Mouse (Mus musculus): ENCODE measurements around the gene Alkbh6. TPM values are rescaled to one million over a fixed set of nuclear protein-coding genes. Genes with fewer than 3 reads are reported as not detected.

The Alkbh6 gene
- 35.1 and 37.2 TPM in 2 replicates for total RNA-seq (2017)

DNA sequence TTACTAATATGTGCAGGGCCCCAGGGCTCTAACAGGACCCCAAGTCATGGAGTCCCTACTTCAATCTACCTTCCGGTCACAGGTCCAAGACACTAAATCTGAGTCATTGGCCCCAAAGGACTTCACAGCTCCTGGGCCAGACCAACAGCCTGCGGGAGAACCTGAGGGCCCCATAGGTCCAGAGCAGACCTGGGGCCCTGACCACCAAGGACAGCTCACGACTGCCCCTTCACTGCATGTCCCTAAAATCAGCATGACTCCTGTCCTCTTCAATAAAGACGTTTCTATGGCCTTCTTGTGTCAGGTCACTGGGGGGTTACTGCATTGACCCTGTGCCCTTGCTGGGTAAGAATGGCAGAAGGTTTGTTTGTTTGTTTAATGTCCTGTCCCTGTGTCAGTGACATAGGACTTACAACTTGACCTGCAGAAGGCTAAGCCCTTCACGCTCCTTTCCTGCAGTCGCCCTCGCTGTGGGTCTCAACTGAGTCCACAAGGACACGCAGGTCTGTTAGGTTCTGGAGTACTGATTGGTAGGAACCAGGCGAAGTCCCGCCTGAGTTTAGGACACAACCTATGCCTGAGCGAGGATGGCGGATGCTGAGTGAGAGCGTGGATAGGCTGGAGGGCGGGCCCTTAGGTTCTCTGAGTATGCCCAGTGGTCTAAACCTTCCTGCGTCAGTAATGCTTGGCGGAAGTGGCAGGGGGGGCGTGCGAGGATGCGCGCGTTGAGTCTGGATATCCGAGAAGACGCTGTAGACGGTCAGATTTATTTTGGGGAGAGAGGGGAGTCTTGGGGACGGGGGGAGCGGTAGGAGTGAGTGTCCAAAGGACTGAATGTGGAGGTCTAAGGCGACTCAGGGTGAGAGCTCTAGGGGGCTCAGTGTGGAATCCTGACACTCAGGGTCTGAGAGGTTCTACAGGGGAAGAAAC, at the start of gene Alkbh6:
Gene Alkbh6, plus strand, starts transcription at position 642 of the 930 bp plus-strand sequence.
- peak; percentile 97 for ATAC-seq (ENCODE audit: extremely low read depth, insufficient number of reproducible peaks, low FRiP score, poor library complexity, severe bottlenecking)

DNA sequence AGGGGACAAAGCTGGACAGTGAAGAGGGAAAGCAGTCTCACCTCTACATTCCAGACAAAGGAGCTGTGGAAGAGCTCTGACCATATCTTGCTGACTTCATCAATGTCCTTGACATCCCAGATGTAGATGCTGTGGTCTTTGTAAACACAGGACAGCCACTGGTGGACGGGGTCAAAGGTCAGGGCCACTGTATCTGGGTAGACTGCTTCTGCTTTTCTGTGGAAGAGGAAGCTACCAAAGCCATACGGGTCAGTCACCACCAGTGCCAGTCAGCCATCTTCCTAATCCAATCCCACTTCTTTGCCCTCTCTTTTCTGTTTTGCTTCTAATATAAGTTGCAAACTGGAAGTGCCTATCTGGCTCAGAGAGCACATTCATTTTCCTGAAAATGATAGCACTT, 43.5 kb upstream of the Alkbh6 start:
- peak; percentile 18; the same call in 1 of the 2 replicates for ATAC-seq (ENCODE audit: extremely low read depth, insufficient number of reproducible peaks, low FRiP score, poor library complexity, severe bottlenecking)

DNA sequence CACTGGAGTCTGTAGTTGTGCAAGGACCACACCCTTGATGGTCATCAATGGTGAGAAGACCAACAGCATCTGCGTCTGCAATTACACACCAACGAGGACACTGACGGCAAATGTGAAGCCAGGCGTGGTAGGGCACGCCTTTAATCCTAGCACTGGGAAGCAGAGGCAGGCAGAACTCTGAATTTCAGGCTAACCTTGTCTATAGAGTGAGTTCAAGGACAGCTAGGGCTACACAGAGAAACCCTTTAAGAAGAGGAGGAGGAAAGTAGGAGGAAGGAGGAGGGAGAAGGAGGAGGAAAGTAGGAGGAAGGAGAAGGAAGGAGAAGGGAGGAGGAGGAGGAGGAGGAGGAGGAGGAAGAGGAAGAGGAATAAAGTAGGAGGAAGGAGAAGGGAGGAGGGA, 43.0 kb upstream of the Alkbh6 start:
- ATAC-seq (ENCODE audit: extremely low read depth, insufficient number of reproducible peaks, low FRiP score, poor library complexity, severe bottlenecking): no peak

GRCm38 (mm10) chr7:30265935-30266334, 42.6 kb upstream of the Alkbh6 start:
- no peak for ATAC-seq (ENCODE audit: extremely low read depth, insufficient number of reproducible peaks, low FRiP score, poor library complexity, severe bottlenecking)

DNA sequence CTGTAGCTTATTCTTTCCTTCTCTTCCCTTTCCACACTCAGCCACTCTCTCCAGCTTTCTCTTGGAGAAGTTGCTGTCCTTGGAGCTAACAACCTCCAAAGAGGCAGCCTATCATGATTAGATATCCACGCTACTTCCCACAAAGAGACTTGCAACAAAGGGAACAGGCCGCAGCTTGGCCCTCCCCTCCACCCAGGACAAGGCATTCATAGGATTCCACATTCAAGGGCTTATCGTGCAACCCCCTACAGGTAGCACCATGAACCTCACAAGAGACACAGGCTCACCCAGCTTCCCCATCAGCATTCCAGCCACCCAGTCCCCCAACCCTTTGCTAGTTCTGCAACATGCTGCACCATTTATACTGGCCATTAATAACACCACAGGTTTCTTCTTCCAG, 41.7 kb upstream of the Alkbh6 start:
- no peak for ATAC-seq (ENCODE audit: extremely low read depth, insufficient number of reproducible peaks, low FRiP score, poor library complexity, severe bottlenecking)

DNA sequence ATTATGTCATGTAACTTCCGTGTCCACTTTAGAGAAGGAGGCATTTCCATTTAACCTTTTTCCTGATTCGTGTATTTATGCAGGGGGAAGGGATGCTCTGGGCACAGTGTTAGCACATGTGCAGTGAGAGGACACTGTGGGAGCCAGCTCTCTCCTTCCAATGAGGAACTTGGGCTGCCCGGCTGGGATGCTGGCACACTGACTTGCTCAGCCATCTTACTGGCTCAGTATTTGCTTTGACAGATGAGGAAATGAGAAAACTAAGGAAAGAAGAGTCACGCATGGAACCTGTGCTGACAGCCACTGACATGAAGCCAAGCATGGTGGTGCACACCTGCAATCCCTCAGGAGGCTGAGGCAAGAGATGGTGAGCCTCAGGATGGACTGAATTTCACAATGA, 38.9 kb upstream of the Alkbh6 start:
- ATAC-seq (ENCODE audit: extremely low read depth, insufficient number of reproducible peaks, low FRiP score, poor library complexity, severe bottlenecking): no peak

- no peak for ATAC-seq (ENCODE audit: extremely low read depth, insufficient number of reproducible peaks, low FRiP score, poor library complexity, severe bottlenecking)
These were observed 34.1 kb upstream of the Alkbh6 start for GRCm38 (mm10) chr7:30274383-30274782.

DNA sequence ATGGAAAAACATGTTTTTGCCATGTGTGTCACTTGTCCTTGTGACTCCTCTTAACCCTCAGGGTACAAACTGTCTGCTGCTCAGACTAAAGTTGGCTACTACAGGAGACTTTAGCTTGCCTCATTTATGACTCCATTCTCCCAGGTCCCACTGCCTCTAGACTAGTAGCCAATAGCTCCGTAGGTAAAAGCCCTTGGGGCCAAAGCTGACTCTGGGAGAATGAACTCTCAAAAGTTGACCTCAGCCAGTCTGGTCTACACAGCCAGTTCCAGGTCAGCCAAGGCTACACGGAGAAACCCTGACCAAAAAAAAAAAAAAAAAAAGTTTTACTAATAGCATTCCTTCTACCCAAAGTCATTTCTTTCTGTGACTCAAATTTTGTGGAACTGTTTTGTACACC, 29.6 kb upstream of the Alkbh6 start:
- no peak for ATAC-seq (ENCODE audit: extremely low read depth, insufficient number of reproducible peaks, low FRiP score, poor library complexity, severe bottlenecking)

DNA sequence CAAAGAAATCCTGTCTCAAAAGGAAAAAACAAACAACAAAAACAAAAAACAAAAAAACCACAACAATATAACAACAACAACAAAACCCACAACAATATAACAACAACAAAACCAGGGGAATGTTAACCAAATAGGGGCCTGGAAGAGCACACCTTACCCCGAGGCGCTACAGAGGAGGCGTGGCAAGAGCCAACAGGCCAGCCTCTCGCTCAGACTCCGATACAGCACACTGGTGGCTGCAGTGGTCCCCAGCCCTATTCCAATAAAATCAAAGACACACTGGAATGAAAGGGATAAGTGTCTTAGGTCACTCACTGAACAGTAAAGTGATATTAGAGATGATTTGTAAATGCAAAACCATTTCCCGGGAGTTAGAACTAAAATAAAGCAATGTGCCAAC, 29.0 kb upstream of the Alkbh6 start:
- ATAC-seq (ENCODE audit: extremely low read depth, insufficient number of reproducible peaks, low FRiP score, poor library complexity, severe bottlenecking): no peak

DNA sequence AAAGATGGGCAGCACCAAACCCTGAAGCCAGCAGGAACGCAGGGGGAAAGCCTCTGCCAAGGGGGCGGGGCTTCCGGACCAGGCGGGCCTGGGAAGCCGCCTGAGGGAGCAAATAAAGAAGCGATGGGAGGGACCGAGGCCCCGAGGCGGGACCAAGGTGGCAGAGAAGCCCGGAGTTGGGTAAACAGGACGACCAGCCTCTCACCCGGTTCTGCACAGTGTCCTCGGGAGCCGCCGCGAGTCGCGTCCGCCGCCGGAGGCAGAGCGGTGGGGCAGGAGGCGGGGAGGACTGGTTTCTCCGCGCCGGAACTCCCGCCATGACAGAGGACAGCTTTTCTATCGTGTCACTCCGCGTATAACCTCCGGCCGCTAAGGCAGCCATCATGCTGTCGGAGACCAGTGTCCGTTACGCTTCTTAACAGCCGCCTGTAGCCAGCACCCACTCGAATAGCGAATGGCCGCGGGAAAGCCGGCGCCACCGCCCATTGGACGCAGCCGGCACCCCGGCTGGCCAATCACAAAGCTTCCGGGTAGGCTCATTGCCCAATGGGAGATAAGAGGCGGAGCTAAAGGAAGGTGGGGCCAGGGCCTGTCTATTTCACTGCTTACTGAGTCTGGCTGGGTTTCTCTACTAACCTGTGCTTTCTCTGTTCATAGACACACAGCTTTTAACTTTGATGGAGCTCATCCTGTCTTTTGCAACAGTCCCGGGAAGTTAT, 28.4 kb upstream of the Alkbh6 start, which contains the start of the genes Thap8 and Wdr62:
Gene Thap8, plus strand, starts transcription at position 144 of the 719 bp plus-strand sequence.
Gene Wdr62, minus strand, starts transcription at position 469 of the 719 bp plus-strand sequence.
- peak; percentile 98 for ATAC-seq (ENCODE audit: extremely low read depth, insufficient number of reproducible peaks, low FRiP score, poor library complexity, severe bottlenecking)

DNA sequence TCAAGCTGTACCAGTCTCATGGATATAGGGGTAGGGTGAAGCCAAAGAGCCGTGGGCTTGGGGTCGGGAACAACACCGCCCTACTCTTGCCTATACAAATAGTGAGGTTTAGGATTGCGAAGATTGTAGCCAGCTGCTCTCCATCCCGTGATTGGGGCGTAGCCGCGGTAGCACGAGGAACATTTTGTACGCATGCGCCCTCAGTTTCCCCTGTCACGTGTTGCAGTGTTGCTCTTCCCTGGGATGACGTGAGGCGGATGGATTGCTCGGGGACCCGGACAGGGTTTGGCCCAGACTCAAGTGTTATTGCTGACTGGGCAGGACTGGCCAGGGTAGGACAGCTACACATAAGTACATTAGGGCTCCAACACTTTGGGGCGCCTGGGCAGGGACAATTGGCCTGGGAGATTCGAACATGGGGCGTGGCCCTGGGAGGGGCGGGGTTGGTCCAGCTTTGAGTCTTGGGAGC, 27.8 kb upstream of the Alkbh6 start:
- ATAC-seq (ENCODE audit: extremely low read depth, insufficient number of reproducible peaks, low FRiP score, poor library complexity, severe bottlenecking): peak; percentile 34

GRCm38 (mm10) chr7:30281522-30281921, 27.0 kb upstream of the Alkbh6 start:
- ATAC-seq (ENCODE audit: extremely low read depth, insufficient number of reproducible peaks, low FRiP score, poor library complexity, severe bottlenecking): no peak

DNA sequence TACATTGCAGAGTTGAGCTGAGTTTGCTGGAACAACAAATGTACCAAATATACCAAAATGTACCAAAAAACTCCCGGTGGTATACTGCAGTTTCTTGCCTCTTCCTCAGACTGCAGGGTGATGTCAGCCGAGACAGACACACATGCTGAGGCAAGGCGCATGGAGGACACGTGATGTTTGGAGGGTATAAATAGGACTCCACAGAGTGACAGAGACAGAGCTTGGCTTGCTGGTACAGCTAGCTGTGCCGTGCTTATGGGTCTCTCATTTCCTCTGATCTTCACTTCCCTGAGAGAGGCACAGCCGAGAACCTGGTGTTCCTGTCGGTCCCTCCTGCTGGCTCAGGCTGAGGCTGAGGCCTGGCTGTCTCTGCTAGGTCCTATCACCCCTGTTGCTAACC, 25.8 kb upstream of the Alkbh6 start:
- no peak for ATAC-seq (ENCODE audit: extremely low read depth, insufficient number of reproducible peaks, low FRiP score, poor library complexity, severe bottlenecking)

GRCm38 (mm10) chr7:30286701-30287410, 21.7 kb upstream of the Alkbh6 start:
- no peak for ATAC-seq (ENCODE audit: extremely low read depth, insufficient number of reproducible peaks, low FRiP score, poor library complexity, severe bottlenecking)

DNA sequence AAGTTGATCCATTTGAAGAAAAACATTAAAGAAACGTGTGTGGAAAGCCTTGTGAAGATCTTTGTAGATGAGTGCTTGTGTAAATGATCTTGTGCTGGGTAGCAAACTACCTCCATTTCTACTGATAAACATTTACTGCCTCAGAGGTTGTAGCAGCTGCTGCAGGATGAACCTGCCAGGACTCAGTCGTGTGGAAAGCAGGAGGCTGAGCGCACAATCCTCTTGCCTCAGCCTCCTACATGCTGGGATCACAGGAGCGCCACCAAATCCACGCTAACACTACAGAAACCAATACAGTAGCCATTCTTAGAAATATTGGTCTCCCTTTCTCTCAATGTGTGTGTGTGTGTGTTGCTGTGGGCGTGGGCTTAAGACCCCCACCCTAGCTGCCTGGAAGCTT, 20.5 kb upstream of the Alkbh6 start:
- no peak for ATAC-seq (ENCODE audit: extremely low read depth, insufficient number of reproducible peaks, low FRiP score, poor library complexity, severe bottlenecking)

DNA sequence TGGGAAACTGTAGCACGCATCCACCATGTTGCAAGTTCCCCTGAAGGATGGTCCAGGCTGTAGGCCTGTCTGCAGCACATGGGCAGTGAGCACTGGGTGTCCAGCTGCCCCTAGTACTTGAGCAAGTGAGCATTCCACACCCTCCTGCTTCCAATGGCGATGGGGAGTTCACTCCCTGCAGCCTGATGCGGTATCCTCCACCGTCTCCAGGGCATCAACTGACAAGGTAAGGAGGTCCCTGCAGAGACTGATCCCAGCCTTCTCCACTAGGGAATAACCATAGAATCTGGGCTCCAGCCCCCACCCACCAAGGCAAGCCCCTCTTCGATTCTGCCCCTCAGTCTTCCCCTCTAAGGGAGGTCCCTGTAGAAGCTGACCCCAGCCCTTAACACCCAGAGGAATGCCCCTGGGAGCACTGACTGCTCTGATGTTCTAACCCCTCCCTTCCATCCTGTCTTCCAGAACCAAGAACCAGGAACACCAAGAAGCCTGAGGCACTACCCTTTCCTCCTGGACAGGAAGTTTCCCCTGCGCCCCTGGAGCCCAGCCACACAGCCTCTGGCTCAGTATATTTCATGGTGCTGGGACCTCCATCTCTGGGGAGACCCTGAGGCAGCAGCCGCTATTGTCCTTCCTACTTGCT, 19.3 kb upstream of the Alkbh6 start:
- no peak for ATAC-seq (ENCODE audit: extremely low read depth, insufficient number of reproducible peaks, low FRiP score, poor library complexity, severe bottlenecking)

DNA sequence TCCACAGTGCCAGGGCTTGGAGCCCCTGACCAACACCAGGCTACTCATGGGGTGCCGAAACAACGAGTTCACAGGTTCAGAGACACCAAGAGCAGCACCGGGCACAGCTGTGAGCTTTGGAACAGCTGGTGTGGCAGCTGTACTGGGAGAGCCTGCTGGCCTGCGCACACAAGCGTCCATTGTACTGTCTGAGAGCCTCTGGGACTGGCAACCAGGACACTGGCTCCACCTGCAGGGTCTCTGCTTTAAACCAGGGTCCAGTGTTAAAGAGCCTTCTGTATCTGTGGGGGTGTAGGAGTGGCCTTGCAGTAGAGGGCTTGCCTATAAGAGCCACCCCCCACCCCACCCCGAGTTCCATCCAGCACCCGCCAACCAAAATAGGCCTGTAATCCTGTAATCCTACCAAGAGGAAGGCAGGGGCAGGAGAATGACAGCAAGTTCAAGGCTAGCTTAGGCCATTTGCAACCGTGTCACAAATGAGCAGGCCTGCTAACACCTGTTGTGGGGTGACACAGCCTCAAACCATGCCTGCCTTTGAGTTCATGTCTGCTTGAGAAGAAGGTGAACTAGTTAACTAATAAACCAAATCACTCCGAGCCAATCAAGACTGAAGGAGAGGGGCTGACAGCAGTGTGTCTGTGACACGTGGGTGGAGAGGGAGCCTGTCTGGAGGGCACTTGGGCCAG, 18.7 kb upstream of the Alkbh6 start:
- no peak for ATAC-seq (ENCODE audit: extremely low read depth, insufficient number of reproducible peaks, low FRiP score, poor library complexity, severe bottlenecking)
